Mouse (Mus musculus): ENCODE results near the gene Bcl2l12.

The Bcl2l12 gene

DNA sequence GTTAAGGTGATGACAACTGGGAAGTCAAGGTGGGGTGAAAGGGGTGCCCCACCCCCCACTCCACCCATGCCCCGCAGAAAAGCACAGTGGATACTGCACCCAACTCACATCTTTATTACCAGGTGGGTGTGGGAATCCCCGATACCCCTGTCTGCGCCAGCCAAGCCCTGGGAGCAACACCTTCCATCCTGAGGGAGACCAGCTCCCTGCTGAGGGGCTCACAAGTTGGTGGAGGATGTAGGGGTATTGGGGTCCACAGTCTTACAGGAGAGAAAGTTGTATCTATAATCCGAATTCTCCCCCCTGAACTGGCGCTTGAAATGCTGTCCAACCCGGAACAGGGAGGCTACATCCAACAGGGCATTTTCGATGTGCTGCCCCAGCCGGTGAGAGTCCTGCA, 39.2 kb downstream of the Bcl2l12 start:
- DNase-seq (ENCODE audit: low spot score) = no peak

DNA sequence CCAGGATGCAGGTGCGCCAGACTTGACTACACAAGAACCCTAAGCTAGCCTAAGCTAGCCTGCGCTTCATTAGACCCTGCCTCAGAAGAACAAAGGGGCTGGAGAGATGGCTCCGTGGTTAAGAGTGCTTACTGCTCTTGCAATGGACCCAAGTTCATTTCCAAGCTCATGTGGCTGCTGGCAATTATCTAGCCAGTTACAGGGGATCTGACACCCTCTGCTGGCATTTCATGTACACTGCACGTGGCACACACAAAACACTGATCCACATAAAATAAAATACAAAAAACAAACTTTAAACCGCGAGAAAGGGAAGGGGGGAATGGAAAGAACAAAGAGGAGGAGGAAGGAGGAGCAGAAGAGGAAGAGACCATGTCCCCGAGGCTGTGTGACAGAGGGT, 40.3 kb downstream of the Bcl2l12 start:
- no peak for DNase-seq (ENCODE audit: low spot score)

DNA sequence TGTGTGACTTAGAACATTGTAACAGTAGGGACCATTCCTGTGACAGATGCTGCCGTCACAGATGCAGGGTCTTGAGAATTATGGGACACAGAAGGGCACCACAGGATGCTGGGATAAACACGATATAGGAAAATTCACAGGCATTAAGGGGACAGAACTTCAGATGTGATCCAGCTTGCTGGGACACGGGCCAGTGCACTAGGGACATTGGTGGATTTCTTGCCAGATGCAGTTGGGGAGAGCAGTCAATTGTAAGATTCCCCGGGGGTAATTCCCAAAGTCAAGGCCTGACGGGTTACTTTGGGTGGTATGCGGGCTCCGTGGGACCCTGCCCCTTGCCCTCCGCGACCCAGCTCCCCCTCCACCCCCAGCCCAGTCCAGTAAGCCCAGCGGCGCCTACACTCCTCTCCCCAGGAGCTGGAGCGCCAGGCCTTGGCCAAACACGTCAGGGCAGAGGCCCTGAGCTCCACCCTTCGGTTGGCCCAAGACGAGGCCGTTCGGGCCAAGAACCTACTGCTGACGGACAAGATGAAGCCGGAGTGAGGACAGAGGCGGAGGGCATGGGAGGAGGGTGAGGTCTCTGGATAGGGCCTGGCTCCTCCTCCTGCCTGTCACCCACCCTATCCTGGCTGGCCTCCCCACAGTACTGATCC, 41.2 kb downstream of the Bcl2l12 start:
- no peak for DNase-seq (ENCODE audit: low spot score)

DNA sequence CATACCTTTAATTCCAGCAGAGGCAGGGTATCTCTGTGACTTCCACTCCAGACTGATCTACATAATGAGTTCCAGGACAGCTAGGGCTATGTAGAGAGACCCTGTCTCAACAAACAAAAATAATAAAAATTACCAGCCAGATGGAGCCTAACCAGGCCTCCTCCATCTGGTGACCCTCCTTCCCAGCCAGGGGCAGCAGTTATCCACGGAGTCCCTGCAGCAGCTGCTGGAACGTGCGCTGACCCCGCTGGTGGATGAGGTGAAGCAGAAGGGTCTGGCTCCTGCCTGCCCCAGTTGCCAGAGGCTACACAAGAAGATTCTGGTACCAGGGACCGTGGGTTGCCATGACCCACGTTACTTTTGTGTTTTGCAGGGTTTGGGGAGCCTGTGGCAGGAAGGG, 42.2 kb downstream of the Bcl2l12 start:
- no peak for DNase-seq (ENCODE audit: low spot score)

DNA sequence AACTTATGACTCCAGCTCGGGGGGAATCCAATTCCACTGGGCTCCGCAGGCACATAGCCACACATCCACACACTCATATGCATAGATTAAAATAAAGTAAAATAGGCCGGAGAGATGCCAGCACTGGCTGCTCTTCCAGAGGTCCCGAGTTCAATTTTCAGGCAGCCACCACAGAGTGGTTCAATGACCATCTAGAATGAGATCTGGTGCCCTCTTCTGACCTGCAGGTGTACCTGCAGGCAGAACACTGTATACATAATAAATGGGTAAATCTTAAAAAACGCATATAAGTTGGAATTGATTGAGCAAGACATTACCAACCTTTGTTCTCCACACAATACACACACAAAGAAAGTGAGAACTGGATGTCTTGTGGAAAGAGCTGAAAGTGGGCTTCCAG, 42.9 kb downstream of the Bcl2l12 start:
- no peak for DNase-seq (ENCODE audit: low spot score)

DNA sequence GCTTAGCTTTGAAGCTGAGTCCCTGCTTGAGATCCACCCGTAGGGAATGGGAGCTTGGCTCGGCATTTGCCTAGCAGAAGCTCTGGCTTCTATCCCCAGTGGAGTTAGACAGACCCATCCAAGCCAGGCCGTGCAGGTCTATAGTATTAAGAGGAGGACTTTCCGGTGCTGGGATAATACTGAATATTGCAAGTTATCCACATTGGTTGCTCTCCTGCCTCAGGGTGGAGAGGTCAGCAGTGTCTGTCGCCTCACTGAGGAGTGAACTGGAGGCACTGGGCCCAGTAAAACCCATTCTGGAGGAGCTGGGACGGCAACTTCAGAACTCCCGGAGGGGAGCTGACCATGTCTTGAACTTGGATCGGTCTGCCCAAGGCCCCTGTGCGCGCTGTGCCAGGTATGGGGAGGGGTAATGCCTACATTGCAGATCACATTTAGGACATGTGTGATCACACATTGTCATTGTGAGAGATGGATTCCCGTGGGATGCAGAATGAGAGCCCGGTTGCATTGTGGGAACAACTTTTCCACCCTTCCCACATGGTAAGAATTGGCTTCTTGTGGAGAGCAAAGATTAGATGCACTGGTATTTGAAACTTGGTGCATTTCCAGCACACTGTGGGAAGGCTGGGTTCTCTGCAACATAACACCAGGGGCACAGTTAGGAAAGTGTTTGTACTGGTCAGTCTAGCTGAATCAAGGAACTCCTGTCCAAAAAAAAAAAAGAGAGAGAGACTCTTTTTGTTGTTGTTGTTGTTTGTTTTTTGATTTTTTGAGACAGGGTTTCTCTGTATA, 44.2 kb downstream of the Bcl2l12 start:
- DNase-seq (ENCODE audit: low spot score) = no peak

DNA sequence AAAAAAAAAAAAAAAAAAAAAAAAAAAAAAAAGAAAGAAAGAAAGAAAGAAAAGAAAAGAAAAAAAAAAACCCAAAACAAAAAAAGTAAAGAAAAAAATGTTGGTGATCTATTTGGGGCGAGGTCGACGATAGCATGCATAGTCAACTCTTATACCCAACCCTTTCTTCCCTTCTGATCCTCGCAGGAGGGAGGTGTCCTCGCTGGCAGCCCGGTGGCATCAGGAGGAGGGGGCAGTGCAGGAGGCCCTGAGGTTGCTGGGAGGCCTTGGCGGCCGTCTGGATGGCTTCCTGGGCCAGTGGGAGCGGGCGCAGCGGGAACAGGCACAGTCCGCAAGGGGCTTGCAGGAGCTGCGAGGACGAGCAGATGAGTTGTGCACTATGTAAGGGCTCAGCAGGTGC, 45.0 kb downstream of the Bcl2l12 start:
- DNase-seq (ENCODE audit: low spot score) = no peak

DNA sequence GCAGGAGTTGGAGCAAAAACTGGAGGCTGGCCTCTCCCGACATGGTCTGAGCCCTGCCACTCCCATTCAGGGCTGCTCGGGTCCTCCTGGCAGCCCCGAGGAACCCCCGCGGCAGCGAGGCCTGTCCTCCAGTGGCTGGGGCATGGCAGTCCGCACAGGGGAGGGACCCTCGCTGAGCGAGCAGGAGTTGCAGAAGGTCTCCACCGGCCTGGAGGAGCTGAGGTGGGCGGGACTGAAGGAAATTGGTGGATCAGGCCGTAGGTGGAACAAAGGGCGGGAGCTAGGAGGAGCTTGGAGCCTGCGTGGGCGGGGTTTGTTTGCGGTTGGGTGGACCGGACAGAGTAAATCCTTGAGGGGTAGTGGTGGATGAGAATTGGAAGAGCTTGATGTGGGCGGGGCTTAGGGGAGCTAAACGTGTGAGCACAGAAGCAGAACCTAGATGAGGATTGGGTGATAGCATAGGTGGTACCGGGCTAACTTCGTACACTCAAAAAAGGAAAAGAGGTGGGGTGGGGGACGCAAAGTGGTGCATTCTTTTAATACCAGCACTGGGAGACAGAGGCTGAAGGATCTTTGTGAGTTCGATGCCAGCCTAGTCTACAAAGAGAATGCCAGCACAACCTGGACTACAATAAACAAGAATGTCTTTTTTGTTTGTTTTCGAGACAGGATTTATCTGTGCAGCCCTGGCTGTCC, 45.8 kb downstream of the Bcl2l12 start:
- DNase-seq (ENCODE audit: low spot score) = peak; percentile 80

DNA sequence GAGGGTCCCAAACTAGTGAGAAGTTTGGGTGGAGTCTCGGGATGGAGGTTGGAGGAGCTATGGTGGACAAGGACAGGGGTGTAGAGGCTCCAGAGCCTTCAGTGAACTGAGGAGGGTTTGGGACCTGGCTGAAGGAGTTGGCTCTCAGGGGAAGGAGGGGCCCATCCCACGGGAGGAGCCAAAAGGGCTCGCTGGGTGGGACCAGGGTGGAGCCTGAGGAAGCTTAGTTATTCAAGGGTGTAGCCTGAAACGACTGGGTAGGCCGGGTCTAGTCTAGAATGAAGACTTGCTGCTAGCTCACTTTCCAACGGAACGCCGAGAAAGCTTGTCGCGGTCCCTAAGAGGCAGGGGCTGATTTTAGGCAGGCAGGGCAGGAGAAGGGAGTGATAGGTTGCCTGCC, 46.6 kb downstream of the Bcl2l12 start:
- no peak for DNase-seq (ENCODE audit: low spot score)

DNA sequence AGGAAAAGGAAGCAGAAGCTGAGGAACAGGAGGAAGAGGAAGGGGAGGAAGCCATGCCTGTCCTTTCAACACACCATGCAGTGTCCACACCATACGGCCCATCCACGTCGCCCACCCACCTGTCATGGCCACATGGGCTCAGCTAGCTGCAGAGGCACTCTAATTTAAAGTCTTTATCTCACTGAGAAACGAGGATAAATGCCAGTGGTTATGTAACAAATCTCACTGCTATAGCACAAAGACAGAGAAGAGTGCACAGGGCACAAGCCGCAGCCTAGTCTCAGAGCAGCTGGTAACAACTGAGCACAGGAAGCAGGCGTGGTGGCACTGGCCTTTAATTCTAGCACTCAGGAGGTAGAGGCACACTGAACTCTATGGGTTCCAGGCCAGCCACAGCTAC, 48.6 kb downstream of the Bcl2l12 start:
- DNase-seq (ENCODE audit: low spot score) = no peak

DNA sequence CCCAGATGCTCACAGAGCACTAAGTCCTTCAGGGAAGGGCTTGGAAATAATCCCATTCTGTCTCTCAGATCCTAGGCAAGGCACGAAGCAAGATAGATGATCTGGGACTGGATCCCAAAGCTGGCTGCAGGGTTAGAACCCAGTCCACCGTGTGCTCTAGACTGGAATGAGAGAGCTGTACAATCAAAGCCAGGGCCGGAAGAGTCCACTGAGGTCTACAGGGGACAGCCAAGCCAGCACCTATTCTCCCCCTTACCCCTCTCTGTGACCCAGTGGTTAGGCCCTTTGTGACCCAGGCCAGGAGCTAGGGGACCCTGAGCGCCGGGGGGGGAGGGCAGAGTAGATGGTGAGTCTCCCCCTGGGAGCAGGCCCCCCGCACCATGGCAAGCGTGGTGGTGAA, 55.6 kb downstream of the Bcl2l12 start, which contains the start of gene Tsks:
Gene Tsks (plus strand): TSS at position 301 of the 400 bp plus-strand sequence.
- no peak for DNase-seq (ENCODE audit: low spot score)

Measured in left cerebral cortex, adult 11 months (tissue).